Mouse (Mus musculus): ENCODE measurements around the gene Pramef12.
"Not testable (repeated sequence)": the region's sequence is repeated elsewhere in the genome, so short reads cannot be mapped to it uniquely, and the experiment has no call there.

The Pramef12 gene

DNA sequence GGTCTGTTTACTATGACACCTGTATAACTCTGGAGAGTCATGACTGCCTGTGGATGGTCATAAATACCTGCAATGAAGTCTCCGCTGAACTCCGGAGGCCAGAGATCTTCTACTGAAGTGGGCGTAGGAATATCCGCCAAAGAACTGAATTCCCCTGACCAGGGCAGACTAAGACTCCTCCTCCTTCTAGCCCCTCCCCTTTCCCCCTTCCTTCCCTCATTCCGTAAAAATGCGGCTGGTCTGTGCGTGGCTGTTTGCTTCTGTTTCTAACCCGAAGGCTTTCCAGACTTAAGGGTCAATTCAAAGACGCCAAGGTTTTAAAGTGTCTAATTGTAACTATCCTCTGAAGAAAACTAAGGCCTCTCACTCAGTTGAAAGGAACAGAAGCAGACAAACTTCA lies at the start of gene Pramef12:
Pramef12 (minus strand) TSS at position 175 of the 400 bp plus-strand sequence.
- no peak for TF ChIP-seq GATA4 (IDR thresholded peaks at IDR 0.05; ENCODE audit: insufficient replicate concordance, low read length)

DNA sequence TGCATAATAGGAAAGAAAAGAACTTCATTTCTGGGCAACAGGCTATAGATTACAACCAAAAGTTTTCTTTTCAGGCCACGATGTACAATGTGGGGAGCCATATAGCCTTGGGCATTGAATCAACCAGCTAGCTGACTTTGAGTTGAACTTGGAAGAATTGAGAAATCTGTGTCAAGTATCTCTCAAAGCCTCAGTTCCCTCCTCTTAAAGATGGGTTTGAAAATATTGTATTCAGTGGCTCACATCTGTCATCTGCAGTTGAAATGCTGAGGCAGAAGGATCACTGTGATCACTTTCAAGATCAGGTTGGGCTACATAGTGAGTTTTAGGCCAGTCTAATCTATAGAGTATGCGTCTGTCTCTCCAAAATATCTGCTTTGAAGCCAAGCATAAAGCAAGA lies 45.0 kb upstream of the Pramef12 start, which contains the start of gene Gm9944:
Gm9944 (minus strand) TSS at position 101 of the 400 bp plus-strand sequence.
- TF ChIP-seq GATA4 (IDR thresholded peaks at IDR 0.05; ENCODE audit: insufficient replicate concordance, low read length): no peak

DNA sequence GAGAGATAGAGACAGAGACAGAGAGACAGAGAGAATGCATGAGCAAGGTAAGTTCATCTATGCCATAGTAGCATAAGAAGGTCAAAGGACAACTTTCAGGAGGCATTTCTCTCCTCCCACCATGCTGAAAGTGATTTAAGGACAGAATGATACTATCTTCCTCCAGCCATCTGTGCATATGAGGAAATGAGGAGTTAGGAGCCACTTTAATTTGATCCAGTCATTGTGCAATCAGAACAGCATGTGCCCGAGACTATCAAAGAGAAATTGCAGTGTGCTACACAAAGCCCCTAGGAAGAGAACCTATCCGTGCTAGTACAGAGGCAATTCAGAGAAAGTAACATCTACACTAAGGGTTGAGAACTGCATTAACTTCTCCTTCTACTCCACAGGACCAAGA lies 40.3 kb upstream of the Pramef12 start:
- no peak for TF ChIP-seq GATA4 (IDR thresholded peaks at IDR 0.05; ENCODE audit: insufficient replicate concordance, low read length)

DNA sequence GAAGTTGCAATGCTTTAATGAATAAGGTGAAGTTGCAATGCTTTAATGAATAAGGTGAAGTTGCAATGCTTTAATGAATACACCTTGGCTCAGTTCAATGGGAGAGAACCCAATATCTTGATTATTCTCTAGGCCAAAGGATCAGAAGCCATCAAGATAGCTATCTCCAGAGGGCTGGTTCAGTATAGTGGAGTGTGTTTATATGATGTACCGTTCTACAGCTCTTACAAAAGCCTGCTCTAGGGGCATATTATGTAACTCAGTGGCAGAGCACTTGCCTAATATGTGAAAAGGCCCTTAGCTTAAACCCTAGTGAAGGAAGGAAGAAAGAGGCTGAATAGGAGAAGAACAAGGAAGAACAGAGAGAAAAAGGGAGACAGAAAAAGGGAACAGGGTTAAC lies 33.3 kb upstream of the Pramef12 start:
- no peak for TF ChIP-seq GATA4 (IDR thresholded peaks at IDR 0.05; ENCODE audit: insufficient replicate concordance, low read length)

DNA sequence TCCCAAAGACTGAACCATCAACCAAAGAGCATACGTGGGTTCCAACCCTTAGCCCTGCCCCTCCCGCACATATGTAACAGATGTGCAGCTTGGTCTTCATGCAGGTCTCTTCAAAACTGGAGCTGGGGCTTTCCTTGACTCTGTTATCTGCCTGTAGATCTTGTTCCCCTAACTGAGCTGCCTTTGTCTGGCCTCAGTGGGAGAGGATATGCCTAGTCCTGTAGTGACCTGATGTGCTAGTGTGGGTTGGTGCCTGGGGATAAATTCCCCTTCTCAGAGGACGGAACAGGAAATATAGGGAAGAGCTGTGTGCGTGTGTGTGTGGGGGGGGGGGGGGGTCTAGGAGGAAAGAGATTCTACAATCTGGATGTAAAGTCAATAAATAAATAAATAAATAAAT lies 32.8 kb upstream of the Pramef12 start:
- no peak for TF ChIP-seq GATA4 (IDR thresholded peaks at IDR 0.05; ENCODE audit: insufficient replicate concordance, low read length)

DNA sequence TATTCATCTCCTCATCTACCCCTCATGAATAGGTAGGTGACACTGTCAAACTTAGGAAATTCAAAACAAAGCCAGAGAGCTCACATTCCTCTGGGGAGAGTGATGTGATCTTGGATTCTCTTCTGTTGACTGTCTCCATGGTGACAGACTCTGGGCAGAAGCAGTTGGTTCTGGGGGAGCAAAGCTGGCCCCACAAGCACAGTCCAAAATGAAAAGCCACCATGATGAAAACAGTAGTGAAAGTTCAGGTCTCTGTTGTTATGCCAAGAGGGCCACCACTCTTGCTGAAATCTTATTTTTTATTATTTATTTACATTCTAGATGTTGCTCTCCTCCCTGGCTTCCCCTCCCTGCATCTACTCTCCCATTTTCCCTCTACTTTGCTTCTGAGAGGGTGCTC lies 30.4 kb upstream of the Pramef12 start, which contains the start of gene 1700012P22Rik:
1700012P22Rik (minus strand) TSS at position 101 of the 400 bp plus-strand sequence.
- TF ChIP-seq GATA4 (IDR thresholded peaks at IDR 0.05; ENCODE audit: insufficient replicate concordance, low read length): no peak

DNA sequence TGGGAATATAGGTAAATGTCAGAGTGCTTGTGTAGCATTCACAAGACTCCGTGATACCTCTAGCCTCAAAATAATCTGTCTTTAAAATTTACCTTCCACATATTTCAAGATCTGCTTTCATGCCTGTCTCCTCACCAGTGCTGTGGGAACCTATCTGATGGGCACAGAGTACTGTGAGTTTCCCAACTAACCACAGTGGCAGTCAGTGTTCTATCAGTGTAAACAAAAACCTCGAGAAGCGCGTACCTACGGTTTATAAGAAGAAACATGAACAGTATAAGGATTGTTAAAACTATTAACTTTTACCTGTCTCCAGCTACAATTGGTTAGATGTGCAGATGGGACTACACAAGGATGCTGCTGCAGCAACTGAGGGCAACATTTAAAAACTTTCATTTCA lies 25.0 kb upstream of the Pramef12 start:
- TF ChIP-seq GATA4 (IDR thresholded peaks at IDR 0.05; ENCODE audit: insufficient replicate concordance, low read length): no peak

DNA sequence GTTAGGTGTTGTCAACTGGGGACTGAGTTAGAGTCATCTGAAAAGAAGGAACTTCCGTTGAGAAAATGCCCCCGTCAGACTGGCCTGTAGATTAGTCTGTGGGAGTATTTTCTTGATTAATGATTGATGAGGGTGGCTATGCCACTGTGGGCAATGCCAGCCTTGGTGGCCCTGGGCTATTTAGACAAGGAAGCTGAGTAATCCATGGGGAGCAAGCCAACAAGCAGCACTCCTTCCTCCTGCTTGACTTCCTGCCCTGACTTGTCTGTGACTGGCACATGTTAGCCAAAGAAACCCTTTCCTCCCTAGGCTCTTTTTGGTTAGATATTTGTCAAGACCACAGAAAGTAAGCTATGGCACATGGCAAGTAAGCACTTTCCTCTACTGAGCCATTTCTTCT lies 22.5 kb upstream of the Pramef12 start:
- no peak for TF ChIP-seq GATA4 (IDR thresholded peaks at IDR 0.05; ENCODE audit: insufficient replicate concordance, low read length)

DNA sequence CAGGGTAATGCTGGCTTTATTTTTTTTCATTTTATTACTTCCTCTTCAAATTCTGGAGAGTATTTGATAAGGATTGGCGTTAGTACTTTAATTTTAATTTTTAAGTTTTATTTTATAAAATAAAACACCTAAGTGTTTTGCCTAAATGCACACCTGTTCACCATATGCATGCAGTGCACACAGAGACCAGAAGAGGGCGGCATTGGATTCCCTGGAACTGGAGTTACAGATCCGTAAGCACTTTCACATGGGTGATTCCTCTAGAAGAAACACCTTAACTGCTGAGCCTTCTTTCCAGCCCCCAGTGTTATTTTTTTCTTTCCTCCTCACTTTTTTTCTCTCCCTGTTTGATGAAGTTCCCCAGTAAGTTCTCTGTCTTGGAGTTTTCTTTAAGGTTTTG lies 20.6 kb upstream of the Pramef12 start:
- TF ChIP-seq GATA4 (IDR thresholded peaks at IDR 0.05; ENCODE audit: insufficient replicate concordance, low read length): no peak

DNA sequence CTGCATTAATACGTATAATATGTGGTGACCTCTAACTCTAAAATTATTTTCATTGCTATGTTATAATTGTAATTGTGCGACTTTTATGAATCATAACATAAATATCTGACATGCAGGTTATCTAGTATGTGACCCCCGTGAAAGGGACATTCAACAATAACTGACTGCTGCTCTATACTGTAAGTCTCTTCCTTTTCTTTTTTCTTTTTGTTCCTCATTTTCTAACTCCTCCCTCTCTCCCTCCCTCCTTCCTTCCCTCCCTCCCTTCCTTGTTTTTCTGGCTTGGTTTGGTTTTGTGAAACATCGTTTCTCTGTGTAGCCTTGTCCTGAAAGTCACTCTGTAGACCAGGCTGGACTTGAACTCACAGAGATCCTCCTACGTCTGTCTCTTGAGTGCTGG lies 16.3 kb upstream of the Pramef12 start:
- no peak for TF ChIP-seq GATA4 (IDR thresholded peaks at IDR 0.05; ENCODE audit: insufficient replicate concordance, low read length)

DNA sequence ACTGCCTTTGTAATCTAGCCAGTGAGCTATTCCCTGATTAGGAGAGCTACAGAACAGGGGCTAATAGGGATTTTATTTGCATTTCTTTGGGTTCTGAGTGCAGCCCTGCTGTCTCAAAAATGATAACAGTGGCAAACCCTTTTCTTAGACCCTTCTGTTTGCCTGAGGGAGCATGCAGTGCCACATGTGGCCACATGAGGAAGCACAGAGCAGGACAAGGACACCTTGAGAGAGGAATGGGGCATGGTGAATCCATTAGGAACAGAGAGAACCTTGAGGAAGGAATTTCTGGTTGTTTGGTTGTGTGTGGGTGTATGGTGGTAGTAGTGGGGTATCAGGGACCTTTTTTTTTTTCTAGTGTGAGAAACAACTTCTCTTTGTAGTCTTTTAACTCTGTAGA lies 12.4 kb upstream of the Pramef12 start:
- no peak for TF ChIP-seq GATA4 (IDR thresholded peaks at IDR 0.05; ENCODE audit: insufficient replicate concordance, low read length)

DNA sequence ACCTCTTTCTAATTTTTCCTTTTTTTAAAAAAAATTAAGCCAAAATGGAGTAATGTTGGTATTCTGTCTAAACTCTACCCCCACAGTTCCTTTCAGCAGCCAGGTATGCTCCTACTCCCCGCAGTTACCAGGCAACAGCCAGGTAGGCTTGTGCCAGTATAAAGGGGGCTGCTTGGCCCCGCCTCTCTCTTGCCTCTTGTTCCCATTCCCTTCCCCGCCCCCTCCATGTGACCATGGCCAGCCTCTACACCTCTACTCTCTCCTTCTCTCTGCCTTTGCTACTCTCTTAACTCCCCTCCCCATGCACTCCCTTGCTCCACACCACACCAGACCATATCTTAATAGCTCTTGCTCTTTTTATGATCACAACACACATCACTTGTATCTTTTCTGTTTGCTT lies 2.0 kb downstream of the Pramef12 start:
- no peak for TF ChIP-seq GATA4 (IDR thresholded peaks at IDR 0.05; ENCODE audit: insufficient replicate concordance, low read length)

DNA sequence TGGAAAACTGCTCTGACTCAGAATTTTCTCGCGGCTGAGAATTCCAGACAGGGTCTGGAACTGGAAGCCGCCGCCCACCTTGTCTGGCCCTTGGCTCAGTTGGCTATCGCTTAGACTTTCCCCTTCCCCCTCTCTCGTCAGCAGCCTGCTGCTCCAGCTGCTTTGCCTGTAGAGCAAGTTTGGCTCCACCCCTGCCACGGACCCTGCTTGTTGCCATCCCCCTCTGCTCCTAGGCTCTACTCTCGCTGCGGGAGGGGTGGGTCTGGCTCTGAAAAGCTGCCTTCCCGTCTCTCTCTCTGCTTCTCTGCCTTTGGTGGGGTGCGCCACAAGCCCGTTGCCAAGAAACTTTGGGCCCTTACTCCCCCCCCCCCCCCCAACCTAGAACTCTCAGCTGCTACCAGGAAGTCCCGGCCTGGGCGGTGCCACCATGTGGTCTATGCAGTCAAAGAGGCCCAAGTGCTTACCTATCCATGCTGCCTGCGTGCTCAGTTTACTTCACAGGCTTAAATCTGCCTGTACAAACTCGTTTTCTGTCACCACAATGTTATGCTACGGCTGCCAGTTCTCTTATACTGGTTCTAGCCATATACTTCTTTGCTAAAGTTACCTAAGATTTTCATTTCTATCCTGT lies 3.7 kb downstream of the Pramef12 start:
- no peak for TF ChIP-seq GATA4 (IDR thresholded peaks at IDR 0.05; ENCODE audit: insufficient replicate concordance, low read length)

DNA sequence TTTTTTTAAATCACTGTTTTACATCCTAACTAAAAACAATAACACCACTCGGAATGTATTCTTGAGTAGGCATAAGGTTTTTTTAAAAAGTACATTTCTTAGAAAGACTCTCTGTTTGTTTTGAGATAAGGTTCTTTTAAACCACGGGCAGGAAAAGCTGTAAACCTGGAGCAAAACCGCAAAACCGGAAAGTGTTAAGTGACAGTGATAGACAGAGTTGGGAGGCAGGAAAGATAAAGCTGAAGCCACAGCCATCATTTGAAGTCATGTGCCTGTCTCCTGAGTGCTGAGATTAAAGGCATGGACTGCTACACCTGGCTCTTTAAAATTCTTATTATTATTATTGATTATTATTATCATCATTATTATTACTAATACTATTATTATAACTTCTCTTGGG lies 5.6 kb downstream of the Pramef12 start:
- TF ChIP-seq GATA4 (IDR thresholded peaks at IDR 0.05; ENCODE audit: insufficient replicate concordance, low read length): no peak

DNA sequence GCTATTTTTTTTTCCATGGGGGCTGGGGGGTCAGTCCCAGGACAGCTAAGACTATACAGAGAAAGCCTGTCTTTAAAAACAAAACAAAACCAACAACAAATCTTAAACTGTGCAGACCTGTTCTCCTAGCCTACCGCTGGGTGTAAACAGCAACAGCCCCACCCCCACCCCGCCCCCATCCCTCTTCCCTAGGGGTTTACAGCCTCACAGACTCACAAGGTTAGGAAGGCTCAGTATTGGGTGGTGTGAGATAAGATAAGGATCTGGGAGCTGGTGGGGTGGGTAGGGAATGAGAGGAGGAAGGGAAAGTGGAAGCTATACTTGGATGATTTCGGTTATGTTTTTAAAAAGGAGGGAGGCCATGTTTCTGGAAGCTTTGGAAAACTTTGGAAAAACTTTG lies 11.9 kb downstream of the Pramef12 start:
- TF ChIP-seq GATA4 (IDR thresholded peaks at IDR 0.05; ENCODE audit: insufficient replicate concordance, low read length): no peak

DNA sequence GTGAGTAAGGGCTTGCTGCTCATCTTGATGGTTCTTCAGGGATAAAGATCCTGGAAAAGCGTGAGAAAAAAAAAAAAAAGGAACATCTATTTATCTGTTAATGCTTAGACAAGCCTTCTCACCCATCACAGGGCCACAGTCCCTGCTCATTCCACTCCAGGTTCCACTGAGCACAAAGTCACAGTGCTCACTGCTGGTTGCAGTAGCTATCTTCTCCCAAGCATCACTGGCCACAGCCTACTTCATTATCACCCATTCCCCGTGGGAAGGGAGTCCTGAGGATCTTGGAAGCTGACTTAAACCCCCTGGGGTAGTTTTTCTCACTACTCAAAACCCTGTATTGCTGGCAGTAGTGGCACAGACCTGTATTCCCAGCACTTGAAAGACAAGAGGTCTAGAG lies 30.4 kb downstream of the Pramef12 start, which contains the start of gene Pramef20:
Pramef20 (minus strand) TSS at position 23 of the 400 bp plus-strand sequence.
- no peak for TF ChIP-seq GATA4 (IDR thresholded peaks at IDR 0.05; ENCODE audit: insufficient replicate concordance, low read length)

DNA sequence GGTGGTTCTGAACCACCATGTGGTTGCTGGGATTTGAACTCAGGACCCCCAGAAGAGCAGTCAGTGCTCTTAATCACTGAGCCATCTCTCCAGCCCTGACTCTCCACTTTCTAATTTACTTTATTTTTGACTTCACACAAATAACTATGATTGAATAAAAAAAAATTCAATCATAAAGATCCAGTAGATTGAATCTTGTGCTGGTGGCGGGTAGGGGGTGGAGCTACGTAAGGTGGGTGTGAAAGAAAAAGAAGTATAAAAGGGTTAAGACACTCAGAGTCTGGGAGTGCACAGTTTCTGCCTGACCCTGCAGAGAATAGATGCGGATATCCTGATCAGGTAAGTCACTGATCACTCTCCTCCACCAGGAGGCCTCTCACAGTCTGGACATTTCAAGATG lies 50.6 kb downstream of the Pramef12 start, which contains the start of gene Gm13119:
Gm13119 (plus strand) TSS at position 301 of the 400 bp plus-strand sequence.
- TF ChIP-seq GATA4 (IDR thresholded peaks at IDR 0.05; ENCODE audit: insufficient replicate concordance, low read length): not testable (repeated sequence)
